Mouse (Mus musculus) liver, embryonic 14.5 days (tissue): ENCODE measurements around the gene 4933414I15Rik. TPM values are rescaled to one million over a fixed set of nuclear protein-coding genes. Genes with fewer than 3 reads are reported as not detected.

Experiments
- ATAC-seq: fragments of 200-750 bp; cut with Nextera tagmentation; 2 replicates; pipeline ENCODE4 v1.8.0; 2017; ENCODE audit warnings: moderate number of reproducible peaks, mild to moderate bottlenecking, moderate library complexity; ENCODE audit not compliant: insufficient read depth
- DNase-seq, 3 experiments: peaks; one replicate each; pipeline ENCODE4 v3.0.0-alpha.2; 2012 to 2013; ENCODE audit warnings: low read depth in 3 of 3, low spot score in 3 of 3
- H3K27ac ChIP-seq: fragments of 300-500 bp; sonication (generic); 2 replicates; pipeline ENCODE4 v1.5.1; 2014; ENCODE audit warnings: moderate library complexity, mild to moderate bottlenecking, control low read depth, inconsistent platforms
- H3K27me3 ChIP-seq: fragments of 300-500 bp; sonication (generic); 2 replicates; pipeline ENCODE4 v1.6.1; 2014; ENCODE audit warnings: mild to moderate bottlenecking, low read length, moderate library complexity; ENCODE audit not compliant: control insufficient read depth, insufficient read depth
- H3K36me3 ChIP-seq: fragments of 300-500 bp; sonication (generic); replicated peaks from 2 replicates; pipeline ENCODE4 v1.6.1; 2014; ENCODE audit warnings: low read depth; ENCODE audit not compliant: control insufficient read depth, insufficient read depth
- H3K4me1 ChIP-seq, 2 experiments: fragments of 200-500 bp in 1 of 2; fragments of 300-500 bp in 1 of 2; sonication (generic) in 1 of 2; replicated peaks; 2 replicates each; pipeline ENCODE4 v1.6.1; 2012 to 2014; ENCODE audit warnings: antibody characterized with exemption in 1 of 2, inconsistent platforms in 1 of 2, low read length in 1 of 2; ENCODE audit not compliant: control insufficient read depth in 2 of 2, insufficient read depth in 2 of 2
- H3K4me2 ChIP-seq: fragments of 300-500 bp; sonication (generic); 2 replicates; pipeline ENCODE4 v1.6.1; 2014; ENCODE audit warnings: low read depth, mild to moderate bottlenecking, control low read depth, moderate library complexity
- H3K4me3 ChIP-seq, 2 experiments: fragments of 200-500 bp in 1 of 2; fragments of 300-500 bp in 1 of 2; sonication (generic) in 1 of 2; 2 replicates each; pipeline ENCODE4 v1.5.1; 2012 to 2014; ENCODE audit warnings: low read depth in 2 of 2, low read length in 2 of 2, mild to moderate bottlenecking in 2 of 2, control low read depth in 1 of 2, inconsistent platforms in 1 of 2, moderate library complexity in 1 of 2; ENCODE audit not compliant: insufficient read depth in 1 of 2
- H3K9ac ChIP-seq: fragments of 300-500 bp; sonication (generic); replicated peaks from 2 replicates; pipeline ENCODE4 v1.6.1; 2014; ENCODE audit warnings: mild to moderate bottlenecking, control low read depth, moderate library complexity
- H3K9me3 ChIP-seq: fragments of 300-500 bp; sonication (generic); 2 replicates; pipeline ENCODE4 v1.6.1; 2016; ENCODE audit warnings: low read length, mixed read lengths; ENCODE audit not compliant: control insufficient read depth
- CTCF ChIP-seq: IDR thresholded peaks from 2 replicates; pipeline ENCODE4 v1.5.1; 2016; ENCODE audit warnings: antibody characterized with exemption, low read depth, control low read depth
- EP300 ChIP-seq: IDR thresholded peaks from 2 replicates; pipeline ENCODE4 v1.6.1; 2016; ENCODE audit warnings: antibody characterized with exemption, low read depth
- WGBS: fragments of 180-500 bp; shearing (Covaris S2); extraction: QIAGEN DNeasy Blood & Tissue Kit; methylation state at CpG from one replicate; pipeline ENCODE4 v1.1.7; 2014; ENCODE audit not compliant: insufficient replicate concordance; 5-methylcytosine and 5-hydroxymethylcytosine counted together
- polyA plus RNA-seq, 2 experiments: library from polyadenylated mRNA; depleted of rRNA in 1 of 2; stranded (reverse) in 1 of 2; unstranded in 1 of 2; fragments of >200 nt; fragmentation: Nextera tagmentation in 1 of 2; extraction: Ambion mirVana in 1 of 2; gene quantifications; 2 replicates each; pipeline versions ENCODE4 v1.2.1 to v1.2.3; 2012 to 2014

Gene 4933414I15Rik
- polyA plus RNA-seq, 2 experiments: not detected

DNA sequence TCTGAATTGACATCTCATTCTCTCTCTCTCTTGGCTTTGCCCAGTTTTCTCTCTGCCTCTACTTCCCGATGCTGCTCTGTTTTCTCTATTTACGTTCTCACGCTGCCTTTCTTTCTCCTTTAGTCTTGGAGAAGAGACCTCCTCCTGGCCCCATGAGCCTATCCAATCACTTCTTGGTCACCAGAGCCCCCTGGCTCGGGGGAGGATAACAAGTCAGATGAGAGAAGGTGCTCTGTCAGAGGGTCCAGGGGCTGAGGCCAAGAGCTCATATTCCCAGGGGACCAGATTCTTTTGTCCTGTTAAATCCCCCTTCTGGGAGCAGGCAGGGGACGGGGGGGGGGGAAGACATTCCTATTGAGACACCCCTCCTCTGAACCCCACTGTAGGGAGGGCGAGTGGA lies 10.1 kb upstream of the 4933414I15Rik start, which contains the start of gene Prop1:
Gene Prop1 (minus strand): TSS at position 101 of the 400 bp plus-strand sequence.
- WGBS: 43% methylated on average over 6 of the region's 6 CpGs
- H3K9me3 ChIP-seq: no peaks in the 10 kb centered on the region
- no peak within 1 kb of the TSS for H3K4me3 ChIP-seq
- H3K36me3 ChIP-seq: no peaks in the 10 kb centered on the region
- no peak within 1 kb of the TSS for H3K4me2 ChIP-seq
- H3K27me3 ChIP-seq: no peaks in the 10 kb centered on the region
- no peak within 1 kb of the TSS for H3K9ac ChIP-seq
- DNase-seq: no peak
- TF ChIP-seq CTCF (no peak), EP300 (no peak)
- no peaks in the 10 kb centered on the region for H3K4me1 ChIP-seq
- no peak for ATAC-seq
- no peak within 1 kb of the TSS for H3K27ac ChIP-seq

DNA sequence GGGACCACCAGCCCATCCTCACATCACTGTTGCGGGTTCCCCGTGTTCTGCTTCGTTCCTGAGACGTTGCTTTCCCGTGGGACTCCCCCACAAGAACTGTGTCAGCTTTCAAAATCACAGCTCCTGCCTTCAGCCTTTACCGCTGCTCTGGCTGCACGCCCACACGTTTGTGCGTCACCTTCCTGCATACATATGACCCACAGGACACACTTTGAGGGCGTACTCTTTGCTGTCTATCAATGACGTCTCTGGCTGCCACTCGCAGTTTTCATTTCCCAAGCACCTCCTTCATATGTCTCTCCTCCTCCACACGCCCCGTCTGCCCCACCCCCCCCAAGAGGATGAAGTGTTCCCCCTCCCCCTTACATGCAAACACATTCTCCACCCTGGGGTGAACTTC lies 8.7 kb upstream of the 4933414I15Rik start:
- Histone ChIP-seq H3K27ac (no peak overlapping the region), H3K4me1 (no peaks in the 10 kb centered on the region), H3K36me3 (no peaks in the 10 kb centered on the region), H3K4me3 (no peak overlapping the region), H3K9ac (no peak overlapping the region), H3K9me3 (no peaks in the 10 kb centered on the region), H3K27me3 (no peaks in the 10 kb centered on the region), H3K4me2 (no peak overlapping the region)
- 57% methylated on average over 14 of the region's 14 CpGs for WGBS
- ATAC-seq: no peak
- no peak for DNase-seq
- no peak for TF ChIP-seq CTCF
- no peak for TF ChIP-seq EP300

DNA sequence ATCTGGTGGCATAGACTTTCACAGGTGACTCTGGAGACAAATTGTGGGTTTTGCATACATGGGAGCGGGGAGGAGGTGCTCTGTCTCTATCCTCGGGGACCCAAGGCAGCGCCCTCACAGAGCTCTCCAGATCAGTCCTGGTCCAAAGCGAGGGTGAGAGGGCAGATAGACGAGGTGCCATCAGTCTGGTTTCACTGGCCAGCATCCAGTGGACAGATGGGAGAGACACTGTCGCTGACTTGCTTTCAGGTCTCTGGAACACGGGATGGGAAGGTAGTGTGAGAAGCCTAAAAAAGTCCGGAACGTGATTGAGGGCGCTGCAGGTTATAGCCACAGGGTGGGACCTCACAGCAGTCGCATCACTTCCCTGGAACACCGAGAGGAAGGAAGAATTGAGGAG lies 1.2 kb downstream of the 4933414I15Rik start:
- no peak for TF ChIP-seq EP300
- TF ChIP-seq CTCF: no peak
- Histone ChIP-seq H3K4me2 (no peak overlapping the region), H3K27ac (no peak overlapping the region), H3K9me3 (no peaks in the 10 kb centered on the region), H3K27me3 (no peaks in the 10 kb centered on the region), H3K4me1 (no peaks in the 10 kb centered on the region), H3K4me3 (no peak overlapping the region), H3K36me3 (no peaks in the 10 kb centered on the region), H3K9ac (no peak overlapping the region)
- ATAC-seq (no peak), DNase-seq (no peak)
- WGBS: 51% methylated on average over 12 of the region's 12 CpGs

DNA sequence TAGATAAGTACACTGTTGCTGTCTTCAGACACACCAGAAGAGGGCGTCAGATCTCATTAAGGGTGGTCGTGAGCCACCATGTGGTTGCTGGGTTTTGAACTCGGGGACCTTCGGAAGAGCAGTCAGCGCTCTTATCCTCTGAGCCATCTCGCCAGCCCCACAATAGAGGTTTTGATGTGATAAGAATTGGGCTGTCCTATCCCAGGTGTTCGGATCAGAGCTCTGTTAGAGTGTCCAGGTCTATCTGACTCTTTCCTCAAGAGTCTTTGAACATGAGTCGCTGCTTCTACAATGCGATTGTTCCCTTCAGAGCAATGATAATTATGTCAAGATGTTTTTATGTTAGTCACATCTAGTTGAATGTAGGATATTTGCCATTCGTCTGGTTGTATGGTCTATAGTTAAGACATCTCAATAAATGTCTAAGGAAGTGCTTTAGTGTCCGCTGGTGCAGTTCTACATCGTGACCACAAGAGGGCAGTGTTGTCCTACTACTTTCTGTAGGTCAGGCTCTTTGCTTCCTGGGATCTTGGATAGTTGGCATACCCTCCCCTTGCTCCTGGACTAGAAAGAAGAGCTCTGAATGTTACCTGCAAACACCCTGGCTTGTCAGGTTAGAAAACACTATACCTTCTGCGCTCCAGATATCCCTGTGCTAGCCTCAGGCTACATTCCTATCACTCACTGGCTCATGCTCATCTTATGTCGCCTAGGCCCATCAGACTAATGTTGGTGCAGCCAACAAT lies 3.8 kb downstream of the 4933414I15Rik start:
- Histone ChIP-seq H3K4me2 (no peak overlapping the region), H3K36me3 (no peaks in the 10 kb centered on the region), H3K9ac (no peak overlapping the region), H3K9me3 (no peaks in the 10 kb centered on the region), H3K27me3 (no peaks in the 10 kb centered on the region), H3K27ac (no peak overlapping the region), H3K4me1 (no peaks in the 10 kb centered on the region), H3K4me3 (no peak overlapping the region)
- no peak for ATAC-seq
- 23% methylated on average over 14 of the region's 14 CpGs for WGBS
- TF ChIP-seq CTCF (peak; percentile 87), EP300 (no peak)
- no peak for DNase-seq

DNA sequence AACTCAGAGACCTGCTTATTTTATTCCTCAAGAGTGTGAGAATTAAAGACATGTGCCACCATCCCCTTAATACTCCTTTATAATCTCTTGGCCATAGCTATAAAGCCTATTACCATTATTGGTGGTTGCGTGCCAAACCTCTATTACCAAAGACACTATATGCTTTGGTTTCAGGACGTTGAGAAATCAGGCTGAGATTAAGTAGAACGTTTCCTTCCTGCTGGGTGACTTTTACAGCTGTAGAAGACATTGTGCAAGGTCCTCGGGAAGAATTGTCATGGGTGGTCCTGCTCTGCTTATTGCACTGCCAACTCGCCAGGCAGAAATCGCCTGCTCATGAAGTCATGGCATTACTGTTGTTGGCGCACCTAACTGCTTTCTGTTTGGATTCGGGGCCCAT lies 5.1 kb downstream of the 4933414I15Rik start:
- WGBS: 50% methylated on average over 8 of the region's 8 CpGs
- no peaks in the 10 kb centered on the region for H3K4me1 ChIP-seq
- DNase-seq: no peak

More for the DNA sequence above, 5.1 kb downstream of the 4933414I15Rik start:
- Histone ChIP-seq H3K27me3 (no peaks in the 10 kb centered on the region), H3K4me3 (no peak overlapping the region), H3K9me3 (no peaks in the 10 kb centered on the region), H3K27ac (no peak overlapping the region), H3K4me2 (no peak overlapping the region), H3K9ac (no peak overlapping the region), H3K36me3 (no peaks in the 10 kb centered on the region)
- ATAC-seq: no peak
- no peak for TF ChIP-seq CTCF
- no peak for TF ChIP-seq EP300
